Mouse (Mus musculus): ENCODE results near the gene Hook2.

- TF ChIP-seq CTCF (IDR thresholded peaks at IDR 0.05; ENCODE audit: low read depth, low read length) (no peak), POLR2A (IDR thresholded peaks at IDR 0.05; ENCODE audit: borderline replicate concordance, low read depth, low read length) (no peak)
These were observed 1.1 kb upstream of the Hook2 start for GRCm38 (mm10) chr8:84989311-84989731.
